Mouse (Mus musculus) C2C12 (cell line): ENCODE results near the gene Pdcd6ip.

Experiments used
- CTCF ChIP-seq: IDR thresholded peaks from one replicate; pipeline ENCODE4 v1.5.1; 2011; ENCODE audit not compliant: control insufficient read depth, insufficient read depth, insufficient read length
- USF1 ChIP-seq: IDR thresholded peaks from one replicate; pipeline ENCODE4 v1.6.1; 2011; ENCODE audit warnings: low read depth, mild to moderate bottlenecking, control low read depth, moderate library complexity

DNA sequence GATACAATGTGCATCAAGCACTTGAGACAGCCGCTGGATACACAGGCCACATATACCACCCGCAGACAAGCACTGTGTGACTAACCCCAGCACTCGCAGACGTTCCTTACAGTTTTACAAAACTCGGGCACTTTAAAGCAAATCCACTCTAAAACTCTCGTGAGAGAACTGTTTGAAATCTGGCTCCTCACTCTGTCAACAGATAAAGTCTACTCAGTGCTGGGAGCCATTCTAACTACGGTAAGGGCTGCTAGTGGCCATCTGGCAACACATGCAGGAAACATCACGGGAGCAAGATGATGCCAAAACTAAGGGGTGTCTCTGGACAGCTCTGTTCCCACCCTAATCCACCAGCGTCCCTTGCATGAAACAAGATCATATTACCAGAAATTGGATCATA lies 1.2 kb downstream of the Pdcd6ip start:
- TF ChIP-seq CTCF = no peak
- no peak for TF ChIP-seq USF1
